In genomic region chr6:83069488-83070246, GRCm38 (mm10) we compare ENCODE assay signal across 8 mouse cellular contexts. TPM values are rescaled to one million over a fixed set of nuclear protein-coding genes. Genes with fewer than 3 reads are reported as not detected.
DNase-seq lines count a peak whose midpoint lies in the region; ATAC-seq and TF ChIP-seq lines count a peak whose summit lies in the region.

No protein-coding gene starts in this region.

- peaks cover 94% of the 10 kb centered on the region for H3K27me3 ChIP-seq in kidney, embryonic 14.5 days (ENCODE audit: control insufficient read depth, insufficient read depth, low read length)
- H3K27me3 ChIP-seq in kidney, adult 2 months (replicated peaks; ENCODE audit: control insufficient read depth, insufficient read depth, low read length), result peaks cover 23% of the 10 kb centered on the region
- H3K27me3 ChIP-seq in embryonic facial prominence, embryonic 12.5 days, result peaks cover 98% of the 10 kb centered on the region
- H3K27me3 ChIP-seq in hindbrain, embryonic 16.5 days (replicated peaks; ENCODE audit: control insufficient read depth, insufficient read depth, low read length), result peaks cover 76% of the 10 kb centered on the region
- H3K27me3 ChIP-seq in midbrain, embryonic 16.5 days (ENCODE audit: control insufficient read depth, insufficient read depth, low read depth, low read length), result peaks cover 82% of the 10 kb centered on the region

- no peak for DNase-seq in kidney, adult 2 months
- DNase-seq in spleen, postnatal 14 days (ENCODE audit: low spot score in 2 of 2), result no peak
- no peak for DNase-seq in left cerebral cortex, postnatal 36 days (ENCODE audit: low spot score in 2 of 2)

- intact Hi-C loops in left cerebral cortex, postnatal 36 days (cut with DNase I), result loop anchor here (10.0 kb wide), 1 partner anchor 645 kb away; the partner anchor contains the start of gene Vax2

- no peak for TF ChIP-seq POLR2A in kidney, adult 2 months (IDR thresholded peaks at IDR 0.05; ENCODE audit: low read depth, low read length)

- peak overlapping the region; percentile 33 for H3K4me3 ChIP-seq in kidney, embryonic 14.5 days (ENCODE audit: low read length)
- H3K4me3 ChIP-seq in kidney, adult 2 months (ENCODE audit: insufficient read depth, low read depth, low read length), result no peak overlapping the region
- H3K4me3 ChIP-seq in embryonic facial prominence, embryonic 12.5 days, result peak overlapping the region; percentile 30
- peak overlapping the region; percentile 17; the same call in 1 of the 2 replicates for H3K4me3 ChIP-seq in hindbrain, embryonic 16.5 days (ENCODE audit: low read length)
- no peak overlapping the region for H3K4me3 ChIP-seq in midbrain, embryonic 16.5 days (ENCODE audit: low read depth, low read length)

- H3K4me1 ChIP-seq in kidney, embryonic 14.5 days (ENCODE audit: control insufficient read depth, insufficient read depth, low read length), result peaks cover 14% of the 10 kb centered on the region
- no peaks in the 10 kb centered on the region for H3K4me1 ChIP-seq in kidney, adult 2 months (ENCODE audit: control insufficient read depth, insufficient read depth, low read length)
- 0 out of 2 replicates have a peak, but pooled peaks cover 6% of the 10 kb centered on the region for H3K4me1 ChIP-seq in embryonic facial prominence, embryonic 12.5 days
- H3K4me1 ChIP-seq in hindbrain, embryonic 16.5 days (ENCODE audit: control insufficient read depth, insufficient read depth, low read depth, low read length), result peaks cover 7% of the 10 kb centered on the region; the same call in 1 of the 2 replicates
- no peaks in the 10 kb centered on the region; the same call in 1 of the 2 replicates for H3K4me1 ChIP-seq in midbrain, embryonic 16.5 days (ENCODE audit: control insufficient read depth, insufficient read depth, low read length)

- under 1% methylated on average over 67 of the region's 69 CpGs for WGBS in kidney, embryonic 14.5 days
- 2% methylated on average over 69 of the region's 69 CpGs for WGBS in kidney, adult 2 months
- WGBS in embryonic facial prominence, embryonic 12.5 days, result 1% methylated on average over 67 of the region's 69 CpGs
- under 1% methylated on average over 69 of the region's 69 CpGs for WGBS in hindbrain, embryonic 16.5 days
- under 1% methylated on average over 62 of the region's 69 CpGs for WGBS in midbrain, embryonic 16.5 days

- no peak for TF ChIP-seq CTCF in kidney, adult 2 months (conservative IDR thresholded peaks at IDR 0.05; ENCODE audit: insufficient read depth, insufficient read length, low read depth, low read length)

- peak; percentile 8; the same call in 1 of the 2 replicates for ATAC-seq in kidney, embryonic 14.5 days (ENCODE audit: low FRiP score, low TSS enrichment)
- ATAC-seq in embryonic facial prominence, embryonic 12.5 days (ENCODE audit: insufficient number of reproducible peaks, insufficient read depth, low FRiP score, low TSS enrichment), result 0 out of 2 replicates have a peak, but pooled peaks have one; percentile 19
- ATAC-seq in hindbrain, embryonic 16.5 days, result no peak
- peak; percentile 56; the same call in 1 of the 2 replicates for ATAC-seq in midbrain, embryonic 16.5 days
- no peak for ATAC-seq in erythroid progenitor cell, adult 5-6 weeks (replicated peaks; ENCODE audit: low FRiP score, poor library complexity, severe bottlenecking)

- peak overlapping the region; percentile 24 for H3K4me2 ChIP-seq in kidney, embryonic 14.5 days (replicated peaks; ENCODE audit: low read depth, low read length)
- H3K4me2 ChIP-seq in embryonic facial prominence, embryonic 12.5 days (replicated peaks), result peak overlapping the region; percentile 51
- no peak overlapping the region; the same call in 1 of the 2 replicates for H3K4me2 ChIP-seq in hindbrain, embryonic 16.5 days (ENCODE audit: low read length)
- no peak overlapping the region for H3K4me2 ChIP-seq in midbrain, embryonic 16.5 days (ENCODE audit: low read length)

- H3K9me3 ChIP-seq in kidney, embryonic 14.5 days (ENCODE audit: control insufficient read depth, low read length), result no peaks in the 10 kb centered on the region
- no peaks in the 10 kb centered on the region for H3K9me3 ChIP-seq in embryonic facial prominence, embryonic 12.5 days
- H3K9me3 ChIP-seq in hindbrain, embryonic 16.5 days (ENCODE audit: control insufficient read depth, low read length), result no peaks in the 10 kb centered on the region
- H3K9me3 ChIP-seq in midbrain, embryonic 16.5 days (replicated peaks; ENCODE audit: control insufficient read depth, low read length, poor library complexity, severe bottlenecking), result no peaks in the 10 kb centered on the region

- H3K9ac ChIP-seq in kidney, embryonic 14.5 days (ENCODE audit: low read depth, low read length), result 0 out of 2 replicates have a peak overlapping the region, but pooled peaks have one; percentile 8
- H3K9ac ChIP-seq in embryonic facial prominence, embryonic 12.5 days, result no peak overlapping the region
- no peak overlapping the region for H3K9ac ChIP-seq in hindbrain, embryonic 16.5 days (ENCODE audit: low read depth, low read length)
- no peak overlapping the region for H3K9ac ChIP-seq in midbrain, embryonic 16.5 days (ENCODE audit: low read depth, low read length)

- H3K27ac ChIP-seq in kidney, embryonic 14.5 days (ENCODE audit: low read depth, low read length), result no peak overlapping the region
- H3K27ac ChIP-seq in kidney, adult 2 months (ENCODE audit: insufficient read depth, low read depth, low read length), result no peak overlapping the region
- no peak overlapping the region for H3K27ac ChIP-seq in embryonic facial prominence, embryonic 12.5 days
- H3K27ac ChIP-seq in hindbrain, embryonic 16.5 days (ENCODE audit: low read depth, low read length), result no peak overlapping the region
- H3K27ac ChIP-seq in midbrain, embryonic 16.5 days (ENCODE audit: low read length), result no peak overlapping the region

- no peaks in the 10 kb centered on the region for H3K36me3 ChIP-seq in kidney, embryonic 14.5 days (ENCODE audit: control insufficient read depth, insufficient read depth, low read length)
- H3K36me3 ChIP-seq in kidney, adult 2 months (ENCODE audit: control insufficient read depth, insufficient read depth, low read length), result no peaks in the 10 kb centered on the region
- no peaks in the 10 kb centered on the region for H3K36me3 ChIP-seq in embryonic facial prominence, embryonic 12.5 days
- no peaks in the 10 kb centered on the region for H3K36me3 ChIP-seq in hindbrain, embryonic 16.5 days (ENCODE audit: control insufficient read depth, insufficient read depth, low read length)
- H3K36me3 ChIP-seq in midbrain, embryonic 16.5 days (ENCODE audit: control insufficient read depth, insufficient read depth, low read length), result no peaks in the 10 kb centered on the region

RNA-seq across cellular contexts. Expression of gene Tlx2, which starts 0.4 kb away (rescaled TPM):
- not detected in 2 replicates for polyA plus RNA-seq in kidney, embryonic 14.5 days (2014; fragmentation: Nextera tagmentation; extraction: Ambion mirVana)
- 0.34 and 0.36 TPM in 2 replicates for polyA plus RNA-seq in kidney, adult 2 months (2012; rRNA removed)
- polyA plus RNA-seq in embryonic facial prominence, embryonic 12.5 days (2016; fragmentation: Nextera tagmentation; extraction: Ambion mirVana), result 8.2 and 11.8 TPM in 2 replicates
- 0.16 and 0.40 TPM in 2 replicates for polyA plus RNA-seq in hindbrain, embryonic 16.5 days (2015; fragmentation: Nextera tagmentation; extraction: Ambion mirVana)
- not detected in 2 replicates for polyA plus RNA-seq in midbrain, embryonic 16.5 days (2015; fragmentation: Nextera tagmentation; extraction: Ambion mirVana)
- total RNA-seq in erythroid progenitor cell, adult 5-6 weeks (2015; ENCODE audit: low replicate concordance), result not detected in 2 replicates
- total RNA-seq in erythroid progenitor cell, adult 5-6 weeks (2017; ENCODE audit: low replicate concordance), result not detected in 2 replicates
- not detected for total RNA-seq in left cerebral cortex, postnatal 36 days (2021)

RNA-seq across cellular contexts. Expression of gene Pcgf1, which starts 8.0 kb away (rescaled TPM):
- polyA plus RNA-seq in kidney, embryonic 14.5 days (2014; fragmentation: Nextera tagmentation; extraction: Ambion mirVana), result 36.7 and 51.2 TPM in 2 replicates
- 18.6 and 20.5 TPM in 2 replicates for polyA plus RNA-seq in kidney, adult 2 months (2012; rRNA removed)
- polyA plus RNA-seq in embryonic facial prominence, embryonic 12.5 days (2016; fragmentation: Nextera tagmentation; extraction: Ambion mirVana), result 41.0 and 44.4 TPM in 2 replicates
- polyA plus RNA-seq in hindbrain, embryonic 16.5 days (2015; fragmentation: Nextera tagmentation; extraction: Ambion mirVana), result 45.2 and 48.8 TPM in 2 replicates
- polyA plus RNA-seq in midbrain, embryonic 16.5 days (2015; fragmentation: Nextera tagmentation; extraction: Ambion mirVana), result 50.4 and 52.5 TPM in 2 replicates
- total RNA-seq in erythroid progenitor cell, adult 5-6 weeks (2015; ENCODE audit: low replicate concordance), result 49.5 and 81.1 TPM in 2 replicates
- total RNA-seq in erythroid progenitor cell, adult 5-6 weeks (2017; ENCODE audit: low replicate concordance), result 7.6 and 21.1 TPM in 2 replicates
- 10 to 100 TPM; 21.6 to 35.9 TPM for total RNA-seq in left cerebral cortex, postnatal 36 days (2021)

RNA-seq across cellular contexts. Expression of gene Dqx1, which starts 12.0 kb away (rescaled TPM):
- polyA plus RNA-seq in kidney, embryonic 14.5 days (2014; fragmentation: Nextera tagmentation; extraction: Ambion mirVana), result 1.9 and 2.6 TPM in 2 replicates
- polyA plus RNA-seq in kidney, adult 2 months (2012; rRNA removed), result 8.8 and 11.0 TPM in 2 replicates
- polyA plus RNA-seq in embryonic facial prominence, embryonic 12.5 days (2016; fragmentation: Nextera tagmentation; extraction: Ambion mirVana), result 1.5 and 1.6 TPM in 2 replicates
- polyA plus RNA-seq in hindbrain, embryonic 16.5 days (2015; fragmentation: Nextera tagmentation; extraction: Ambion mirVana), result 0.28 and 0.71 TPM in 2 replicates
- polyA plus RNA-seq in midbrain, embryonic 16.5 days (2015; fragmentation: Nextera tagmentation; extraction: Ambion mirVana), result 0.30 and 0.37 TPM in 2 replicates
- 2.5 and 6.8 TPM in 2 replicates for total RNA-seq in erythroid progenitor cell, adult 5-6 weeks (2015; ENCODE audit: low replicate concordance)
- total RNA-seq in erythroid progenitor cell, adult 5-6 weeks (2017; ENCODE audit: low replicate concordance), result 3.7 and 3.9 TPM in 2 replicates
- total RNA-seq in left cerebral cortex, postnatal 36 days (2021), result under 1 TPM; 0.37 to 0.97 TPM

RNA-seq across cellular contexts. Expression of gene Htra2, which starts 14.6 kb away (rescaled TPM):
- polyA plus RNA-seq in kidney, embryonic 14.5 days (2014; fragmentation: Nextera tagmentation; extraction: Ambion mirVana), result 51.1 and 64.9 TPM in 2 replicates
- polyA plus RNA-seq in kidney, adult 2 months (2012; rRNA removed), result 39.6 and 40.2 TPM in 2 replicates
- 74.1 and 77.8 TPM in 2 replicates for polyA plus RNA-seq in embryonic facial prominence, embryonic 12.5 days (2016; fragmentation: Nextera tagmentation; extraction: Ambion mirVana)
- 85.6 and 88.5 TPM in 2 replicates for polyA plus RNA-seq in hindbrain, embryonic 16.5 days (2015; fragmentation: Nextera tagmentation; extraction: Ambion mirVana)
- 76.1 and 87.8 TPM in 2 replicates for polyA plus RNA-seq in midbrain, embryonic 16.5 days (2015; fragmentation: Nextera tagmentation; extraction: Ambion mirVana)
- 114 and 126 TPM in 2 replicates for total RNA-seq in erythroid progenitor cell, adult 5-6 weeks (2015; ENCODE audit: low replicate concordance)
- total RNA-seq in erythroid progenitor cell, adult 5-6 weeks (2017; ENCODE audit: low replicate concordance), result 65.7 and 87.8 TPM in 2 replicates
- 10 to 100 TPM; 41.6 to 48.5 TPM for total RNA-seq in left cerebral cortex, postnatal 36 days (2021)

RNA-seq across cellular contexts. Expression of gene Aup1, which starts 15.3 kb away (rescaled TPM):
- polyA plus RNA-seq in kidney, embryonic 14.5 days (2014; fragmentation: Nextera tagmentation; extraction: Ambion mirVana), result 144 and 156 TPM in 2 replicates
- polyA plus RNA-seq in kidney, adult 2 months (2012; rRNA removed), result 442 and 596 TPM in 2 replicates
- 154 and 167 TPM in 2 replicates for polyA plus RNA-seq in embryonic facial prominence, embryonic 12.5 days (2016; fragmentation: Nextera tagmentation; extraction: Ambion mirVana)
- polyA plus RNA-seq in hindbrain, embryonic 16.5 days (2015; fragmentation: Nextera tagmentation; extraction: Ambion mirVana), result 179 and 193 TPM in 2 replicates
- 176 and 184 TPM in 2 replicates for polyA plus RNA-seq in midbrain, embryonic 16.5 days (2015; fragmentation: Nextera tagmentation; extraction: Ambion mirVana)
- total RNA-seq in erythroid progenitor cell, adult 5-6 weeks (2015; ENCODE audit: low replicate concordance), result 275 and 371 TPM in 2 replicates
- 190 and 242 TPM in 2 replicates for total RNA-seq in erythroid progenitor cell, adult 5-6 weeks (2017; ENCODE audit: low replicate concordance)
- 100 to 1,000 TPM; 112 to 131 TPM for total RNA-seq in left cerebral cortex, postnatal 36 days (2021)

Comparison
In these comparisons a context has a peak if more than half of its experiments do, and no peak if none do; other contexts are left out.
1. H3K4me3 ChIP-seq: peak in kidney, embryonic 14.5 days (single experiment), embryonic facial prominence, embryonic 12.5 days (single experiment) and hindbrain, embryonic 16.5 days (single experiment); none in kidney, adult 2 months (single experiment) and midbrain, embryonic 16.5 days (single experiment).
2. ATAC-seq: peak in kidney, embryonic 14.5 days (single experiment), embryonic facial prominence, embryonic 12.5 days (single experiment) and midbrain, embryonic 16.5 days (single experiment); none in hindbrain, embryonic 16.5 days (single experiment) and erythroid progenitor cell, adult 5-6 weeks (single experiment).
3. H3K4me2 ChIP-seq: peak in kidney, embryonic 14.5 days (single experiment) and embryonic facial prominence, embryonic 12.5 days (single experiment); none in hindbrain, embryonic 16.5 days (single experiment) and midbrain, embryonic 16.5 days (single experiment).